Comparison of ENCODE assay signal across 8 mouse cellular contexts in genomic region chr10:80270734-80271181, GRCm38 (mm10). TPM values are rescaled to one million over a fixed set of nuclear protein-coding genes. Genes with fewer than 3 reads are reported as not detected.
DNase-seq lines count a peak whose midpoint lies in the region; ATAC-seq and TF ChIP-seq lines count a peak whose summit lies in the region.

No protein-coding gene starts in this region.

- H3K9ac ChIP-seq in lung, embryonic 14.5 days = 0 out of 2 replicates have a peak overlapping the region, but pooled peaks have one; percentile 18
- H3K9ac ChIP-seq in embryonic facial prominence, embryonic 14.5 days (ENCODE audit: low read depth, low read length) = peak overlapping the region; percentile 23; the same call in 1 of the 2 replicates
- H3K9ac ChIP-seq in neural tube, embryonic 14.5 days (replicated peaks; ENCODE audit: low read depth, low read length) = 0 out of 2 replicates have a peak overlapping the region, but pooled peaks have one; percentile 34

- no peak for ATAC-seq in lung, embryonic 14.5 days (ENCODE audit: insufficient read depth)
- ATAC-seq in embryonic facial prominence, embryonic 14.5 days (ENCODE audit: low read depth) = no peak
- ATAC-seq in neural tube, embryonic 14.5 days (ENCODE audit: low read depth) = no peak

- no peak overlapping the region for H3K4me3 ChIP-seq in lung, embryonic 14.5 days (ENCODE audit: low read depth, low read length)
- no peak overlapping the region for H3K4me3 ChIP-seq in embryonic facial prominence, embryonic 14.5 days (ENCODE audit: low read depth, low read length)
- H3K4me3 ChIP-seq in neural tube, embryonic 14.5 days (ENCODE audit: low read depth, low read length) = no peak overlapping the region

- H3K9me3 ChIP-seq in lung, embryonic 14.5 days (ENCODE audit: low read depth, low read length) = no peaks in the 10 kb centered on the region
- H3K9me3 ChIP-seq in embryonic facial prominence, embryonic 14.5 days (ENCODE audit: control insufficient read depth, low read length) = no peaks in the 10 kb centered on the region
- H3K9me3 ChIP-seq in neural tube, embryonic 14.5 days (ENCODE audit: control insufficient read depth, low read length) = no peaks in the 10 kb centered on the region

- no peak for DNase-seq in lung, embryonic 14.5 days
- DNase-seq in lung, postnatal 36 days = no peak
- DNase-seq in embryonic facial prominence, embryonic 14.5 days (ENCODE audit: low spot score) = no peak
- DNase-seq in kidney, postnatal 14 days = peak; percentile 61
- no peak for DNase-seq in embryo, embryonic 9.5 days (ENCODE audit: extremely low spot score)
- no peak for DNase-seq in frontal cortex, postnatal 25 days (ENCODE audit: low spot score in 2 of 2)
- no peak for DNase-seq in layer of hippocampus, adult 9-11 months

- 64% methylated on average over 6 of the region's 6 CpGs for WGBS in lung, embryonic 14.5 days
- WGBS in embryonic facial prominence, embryonic 14.5 days = 78% methylated on average over 6 of the region's 6 CpGs
- 75% methylated on average over 6 of the region's 6 CpGs for WGBS in neural tube, embryonic 14.5 days

- no peak overlapping the region for H3K4me2 ChIP-seq in lung, embryonic 14.5 days
- H3K4me2 ChIP-seq in embryonic facial prominence, embryonic 14.5 days (ENCODE audit: low read depth, low read length) = no peak overlapping the region
- no peak overlapping the region for H3K4me2 ChIP-seq in neural tube, embryonic 14.5 days (ENCODE audit: low read depth, low read length)

- H3K4me1 ChIP-seq in lung, embryonic 14.5 days (ENCODE audit: insufficient read depth) = peaks cover 9% of the 10 kb centered on the region
- peaks cover 25% of the 10 kb centered on the region for H3K4me1 ChIP-seq in embryonic facial prominence, embryonic 14.5 days (ENCODE audit: control insufficient read depth, insufficient read depth, low read length)
- H3K4me1 ChIP-seq in neural tube, embryonic 14.5 days (ENCODE audit: control insufficient read depth, insufficient read depth, low read length) = peaks cover 31% of the 10 kb centered on the region

- H3K36me3 ChIP-seq in lung, embryonic 14.5 days (ENCODE audit: insufficient read depth) = peaks cover 63% of the 10 kb centered on the region
- H3K36me3 ChIP-seq in embryonic facial prominence, embryonic 14.5 days (ENCODE audit: control insufficient read depth, insufficient read depth, low read length) = peaks cover 38% of the 10 kb centered on the region
- H3K36me3 ChIP-seq in neural tube, embryonic 14.5 days (ENCODE audit: control insufficient read depth, insufficient read depth, low read length) = peaks cover 10% of the 10 kb centered on the region

- no peak for TF ChIP-seq CTCF in lung, embryonic 14.5 days (IDR thresholded peaks at IDR 0.05; ENCODE audit: low read depth)

- H3K27me3 ChIP-seq in lung, embryonic 14.5 days (ENCODE audit: insufficient read depth, low read length) = no peaks in the 10 kb centered on the region
- no peaks in the 10 kb centered on the region for H3K27me3 ChIP-seq in embryonic facial prominence, embryonic 14.5 days (replicated peaks; ENCODE audit: control insufficient read depth, insufficient read depth, low read length)
- no peaks in the 10 kb centered on the region for H3K27me3 ChIP-seq in neural tube, embryonic 14.5 days (ENCODE audit: control insufficient read depth, insufficient read depth, low read length)

- H3K27ac ChIP-seq in lung, embryonic 14.5 days (ENCODE audit: low read depth) = no peak overlapping the region
- H3K27ac ChIP-seq in embryonic facial prominence, embryonic 14.5 days (replicated peaks; ENCODE audit: low read depth, low read length) = no peak overlapping the region
- no peak overlapping the region for H3K27ac ChIP-seq in neural tube, embryonic 14.5 days (ENCODE audit: low read depth, low read length)

RNA-seq across cellular contexts. Expression of gene Dazap1, which starts 9.5 kb away (rescaled TPM):
- 44.9 and 49.3 TPM in 2 replicates for polyA plus RNA-seq in lung, embryonic 14.5 days (2014; fragmentation: Nextera tagmentation; extraction: Ambion mirVana)
- 42.3 and 43.5 TPM in 2 replicates for polyA plus RNA-seq in embryonic facial prominence, embryonic 14.5 days (2014; fragmentation: Nextera tagmentation; extraction: Ambion mirVana)
- 37.5 and 39.8 TPM in 2 replicates for polyA plus RNA-seq in neural tube, embryonic 14.5 days (2014; fragmentation: Nextera tagmentation; extraction: Ambion mirVana)

RNA-seq across cellular contexts. Expression of gene Gamt, which starts 9.9 kb away (rescaled TPM):
- polyA plus RNA-seq in lung, embryonic 14.5 days (2014; fragmentation: Nextera tagmentation; extraction: Ambion mirVana) = 26.8 and 29.4 TPM in 2 replicates
- 124 and 139 TPM in 2 replicates for polyA plus RNA-seq in embryonic facial prominence, embryonic 14.5 days (2014; fragmentation: Nextera tagmentation; extraction: Ambion mirVana)
- 18.6 and 25.8 TPM in 2 replicates for polyA plus RNA-seq in neural tube, embryonic 14.5 days (2014; fragmentation: Nextera tagmentation; extraction: Ambion mirVana)

RNA-seq across cellular contexts. Expression of gene Rps15, which starts 21.5 kb away (rescaled TPM):
- 1,192 and 1,202 TPM in 2 replicates for polyA plus RNA-seq in lung, embryonic 14.5 days (2014; fragmentation: Nextera tagmentation; extraction: Ambion mirVana)
- 1,047 and 1,145 TPM in 2 replicates for polyA plus RNA-seq in embryonic facial prominence, embryonic 14.5 days (2014; fragmentation: Nextera tagmentation; extraction: Ambion mirVana)
- polyA plus RNA-seq in neural tube, embryonic 14.5 days (2014; fragmentation: Nextera tagmentation; extraction: Ambion mirVana) = 537 and 599 TPM in 2 replicates

RNA-seq across cellular contexts. Expression of gene Ndufs7, which starts 21.8 kb away (rescaled TPM):
- 318 and 319 TPM in 2 replicates for polyA plus RNA-seq in lung, embryonic 14.5 days (2014; fragmentation: Nextera tagmentation; extraction: Ambion mirVana)
- polyA plus RNA-seq in embryonic facial prominence, embryonic 14.5 days (2014; fragmentation: Nextera tagmentation; extraction: Ambion mirVana) = 360 and 370 TPM in 2 replicates
- polyA plus RNA-seq in neural tube, embryonic 14.5 days (2014; fragmentation: Nextera tagmentation; extraction: Ambion mirVana) = 309 and 366 TPM in 2 replicates

RNA-seq across cellular contexts. Expression of gene Apc2, which starts 25.0 kb away (rescaled TPM):
- 0.62 and 0.96 TPM in 2 replicates for polyA plus RNA-seq in lung, embryonic 14.5 days (2014; fragmentation: Nextera tagmentation; extraction: Ambion mirVana)
- 6.2 and 7.4 TPM in 2 replicates for polyA plus RNA-seq in embryonic facial prominence, embryonic 14.5 days (2014; fragmentation: Nextera tagmentation; extraction: Ambion mirVana)
- 169 and 231 TPM in 2 replicates for polyA plus RNA-seq in neural tube, embryonic 14.5 days (2014; fragmentation: Nextera tagmentation; extraction: Ambion mirVana)
